Mouse (Mus musculus): Measurements from ENCODE around the gene Slc29a1. TPM values are rescaled to one million over a fixed set of nuclear protein-coding genes. Genes with fewer than 3 reads are reported as not detected.

Slc29a1 gene
- polyA plus RNA-seq, 1 experiment = 358 TPM

- Histone ChIP-seq H3K4me3 (ENCODE audit: control insufficient read depth, insufficient read depth, low read length) (no peak overlapping the region), H3K27ac (ENCODE audit: control insufficient read depth, insufficient read depth, low read length) (no peak overlapping the region), H3K4me1 (replicated peaks; ENCODE audit: control insufficient read depth, insufficient read depth, low read length) (no peaks in the 10 kb centered on the region; the same call in 1 of the 2 replicates), H3K36me3 (ENCODE audit: control insufficient read depth, insufficient read depth, low read length) (no peaks in the 10 kb centered on the region), H3K27me3 (ENCODE audit: control insufficient read depth, insufficient read depth, low read length) (no peaks in the 10 kb centered on the region)
- DNase-seq = no peak
- 79% methylated on average over 8 of the region's 8 CpGs for WGBS
- TF ChIP-seq POLR2A (IDR thresholded peaks at IDR 0.05; ENCODE audit: control insufficient read depth, extremely low read depth, insufficient read depth, low read length, poor library complexity) = no peak
- no peak for TF ChIP-seq CTCF (IDR thresholded peaks at IDR 0.05; ENCODE audit: borderline replicate concordance, control insufficient read depth, extremely low read depth, insufficient read depth, low read length, poor library complexity)
Measured at GRCm38 (mm10) chr17:45612008-45612407, 12.6 kb upstream of the Slc29a1 start.

- H3K4me1 ChIP-seq (replicated peaks; ENCODE audit: control insufficient read depth, insufficient read depth, low read length) = no peaks in the 10 kb centered on the region; the same call in 1 of the 2 replicates
- H3K36me3 ChIP-seq (ENCODE audit: control insufficient read depth, insufficient read depth, low read length) = no peaks in the 10 kb centered on the region
- no peaks in the 10 kb centered on the region for H3K27me3 ChIP-seq (ENCODE audit: control insufficient read depth, insufficient read depth, low read length)
- H3K27ac ChIP-seq (ENCODE audit: control insufficient read depth, insufficient read depth, low read length) = no peak overlapping the region
- no peak for DNase-seq
- 82% methylated on average over 5 of the region's 5 CpGs for WGBS
- H3K4me3 ChIP-seq (ENCODE audit: control insufficient read depth, insufficient read depth, low read length) = no peak overlapping the region
- no peak for TF ChIP-seq CTCF (IDR thresholded peaks at IDR 0.05; ENCODE audit: borderline replicate concordance, control insufficient read depth, extremely low read depth, insufficient read depth, low read length, poor library complexity)
- TF ChIP-seq POLR2A (IDR thresholded peaks at IDR 0.05; ENCODE audit: control insufficient read depth, extremely low read depth, insufficient read depth, low read length, poor library complexity) = no peak
Measured at GRCm38 (mm10) chr17:45610144-45610866, 10.9 kb upstream of the Slc29a1 start.

- Histone ChIP-seq H3K36me3 (ENCODE audit: control insufficient read depth, insufficient read depth, low read length) (no peaks in the 10 kb centered on the region), H3K4me1 (replicated peaks; ENCODE audit: control insufficient read depth, insufficient read depth, low read length) (no peaks in the 10 kb centered on the region; the same call in 1 of the 2 replicates), H3K4me3 (ENCODE audit: control insufficient read depth, insufficient read depth, low read length) (no peak overlapping the region), H3K27ac (ENCODE audit: control insufficient read depth, insufficient read depth, low read length) (no peak overlapping the region), H3K27me3 (ENCODE audit: control insufficient read depth, insufficient read depth, low read length) (no peaks in the 10 kb centered on the region)
- no peak for DNase-seq
- TF ChIP-seq CTCF (IDR thresholded peaks at IDR 0.05; ENCODE audit: borderline replicate concordance, control insufficient read depth, extremely low read depth, insufficient read depth, low read length, poor library complexity) (no peak), POLR2A (IDR thresholded peaks at IDR 0.05; ENCODE audit: control insufficient read depth, extremely low read depth, insufficient read depth, low read length, poor library complexity) (no peak)
- 91% methylated on average over 4 of the region's 4 CpGs for WGBS
Measured at GRCm38 (mm10) chr17:45608396-45608795, 9.0 kb upstream of the Slc29a1 start.

- Histone ChIP-seq H3K27ac (ENCODE audit: control insufficient read depth, insufficient read depth, low read length) (no peak overlapping the region), H3K36me3 (ENCODE audit: control insufficient read depth, insufficient read depth, low read length) (no peaks in the 10 kb centered on the region), H3K4me1 (replicated peaks; ENCODE audit: control insufficient read depth, insufficient read depth, low read length) (no peaks in the 10 kb centered on the region), H3K4me3 (ENCODE audit: control insufficient read depth, insufficient read depth, low read length) (no peak overlapping the region), H3K27me3 (ENCODE audit: control insufficient read depth, insufficient read depth, low read length) (no peaks in the 10 kb centered on the region)
- TF ChIP-seq POLR2A (IDR thresholded peaks at IDR 0.05; ENCODE audit: control insufficient read depth, extremely low read depth, insufficient read depth, low read length, poor library complexity) (no peak), CTCF (IDR thresholded peaks at IDR 0.05; ENCODE audit: borderline replicate concordance, control insufficient read depth, extremely low read depth, insufficient read depth, low read length, poor library complexity) (no peak)
- 86% methylated on average over 15 of the region's 15 CpGs for WGBS
- DNase-seq = no peak
Measured at GRCm38 (mm10) chr17:45606992-45607879, 7.8 kb upstream of the Slc29a1 start.

- Histone ChIP-seq H3K4me1 (replicated peaks; ENCODE audit: control insufficient read depth, insufficient read depth, low read length) (peaks cover 5% of the 10 kb centered on the region), H3K27ac (ENCODE audit: control insufficient read depth, insufficient read depth, low read length) (no peak overlapping the region), H3K36me3 (ENCODE audit: control insufficient read depth, insufficient read depth, low read length) (no peaks in the 10 kb centered on the region), H3K4me3 (ENCODE audit: control insufficient read depth, insufficient read depth, low read length) (no peak overlapping the region), H3K27me3 (ENCODE audit: control insufficient read depth, insufficient read depth, low read length) (no peaks in the 10 kb centered on the region)
- TF ChIP-seq POLR2A (IDR thresholded peaks at IDR 0.05; ENCODE audit: control insufficient read depth, extremely low read depth, insufficient read depth, low read length, poor library complexity) = no peak
- no peak for TF ChIP-seq CTCF (IDR thresholded peaks at IDR 0.05; ENCODE audit: borderline replicate concordance, control insufficient read depth, extremely low read depth, insufficient read depth, low read length, poor library complexity)
- DNase-seq = no peak
- WGBS = 82% methylated on average over 3 of the region's 3 CpGs
Measured at GRCm38 (mm10) chr17:45602984-45603383, 3.6 kb upstream of the Slc29a1 start.

GRCm38 (mm10) chr17:45601877-45602304 lies 2.5 kb upstream of the Slc29a1 start, which contains the start of gene Mymx:
Gene Mymx (minus strand): TSS chr17:45602102.
- TF ChIP-seq CTCF (IDR thresholded peaks at IDR 0.05; ENCODE audit: borderline replicate concordance, control insufficient read depth, extremely low read depth, insufficient read depth, low read length, poor library complexity) (no peak), POLR2A (IDR thresholded peaks at IDR 0.05; ENCODE audit: control insufficient read depth, extremely low read depth, insufficient read depth, low read length, poor library complexity) (no peak)
- no peak for DNase-seq
- Histone ChIP-seq H3K4me1 (replicated peaks; ENCODE audit: control insufficient read depth, insufficient read depth, low read length) (peaks cover 10% of the 10 kb centered on the region), H3K27ac (ENCODE audit: control insufficient read depth, insufficient read depth, low read length) (no peak within 1 kb of the TSS), H3K27me3 (ENCODE audit: control insufficient read depth, insufficient read depth, low read length) (no peaks in the 10 kb centered on the region), H3K4me3 (ENCODE audit: control insufficient read depth, insufficient read depth, low read length) (no peak within 1 kb of the TSS), H3K36me3 (ENCODE audit: control insufficient read depth, insufficient read depth, low read length) (no peaks in the 10 kb centered on the region)
- 96% methylated on average over 6 of the region's 6 CpGs for WGBS
